Mouse (Mus musculus) MEL (cell line): ENCODE data around the gene Gm5617. TPM values are rescaled to one million over a fixed set of nuclear protein-coding genes. Genes with fewer than 3 reads are reported as not detected.

Experiments used
- DNase-seq: peaks from one replicate; pipeline ENCODE4 v3.0.0; 2011; ENCODE audit warnings: low read depth, low spot score
- H3K27ac ChIP-seq: 2 replicates; pipeline ENCODE4 v1.5.1; 2012; ENCODE audit warnings: low read depth, mild to moderate bottlenecking, control low read depth, low read length, moderate library complexity; ENCODE audit not compliant: control insufficient read depth
- H3K27me3 ChIP-seq, 2 experiments: fragments of 150-350 bp in 1 of 2; sonication (generic) in 1 of 2; 2 replicates each; pipeline ENCODE4 v1.6.1; 2012; ENCODE audit warnings: low read length in 2 of 2, mild to moderate bottlenecking in 2 of 2, improper control_type of control experiment in 1 of 2, moderate library complexity in 1 of 2; ENCODE audit not compliant: insufficient read depth in 2 of 2, control insufficient read depth in 1 of 2
- H3K36me3 ChIP-seq, 2 experiments: 2 replicates each; pipeline ENCODE4 v1.6.1; 2012 to 2014; ENCODE audit warnings: low read length in 2 of 2, improper control_type of control experiment in 1 of 2, inconsistent platforms in 1 of 2, mild to moderate bottlenecking in 1 of 2; ENCODE audit not compliant: insufficient read depth in 2 of 2, control insufficient read depth in 1 of 2
- H3K4me1 ChIP-seq, 2 experiments: fragments of 150-350 bp in 1 of 2; sonication (generic) in 1 of 2; 2 replicates each; pipeline ENCODE4 v1.6.1; 2012; ENCODE audit warnings: low read length in 2 of 2, improper control_type of control experiment in 1 of 2, mild to moderate bottlenecking in 1 of 2; ENCODE audit not compliant: insufficient read depth in 2 of 2, control insufficient read depth in 1 of 2
- H3K4me3 ChIP-seq, 2 experiments: fragments of 150-350 bp in 1 of 2; sonication (generic) in 1 of 2; 2 replicates each; pipeline ENCODE4 v1.5.1; 2012; ENCODE audit warnings: low read depth in 2 of 2, low read length in 2 of 2, mild to moderate bottlenecking in 2 of 2, moderate library complexity in 2 of 2, control low read depth in 1 of 2, improper control_type of control experiment in 1 of 2; ENCODE audit not compliant: control insufficient read depth in 1 of 2, insufficient read depth in 1 of 2
- H3K79me2 ChIP-seq: 2 replicates; pipeline ENCODE4 v1.6.1; 2012; ENCODE audit warnings: mild to moderate bottlenecking, low read length, moderate library complexity; ENCODE audit not compliant: control insufficient read depth, poor library complexity, insufficient read depth
- H3K9ac ChIP-seq: 2 replicates; pipeline ENCODE4 v1.6.1; 2012; ENCODE audit warnings: low read depth, mild to moderate bottlenecking, control low read depth, low read length, moderate library complexity; ENCODE audit not compliant: control insufficient read depth, poor library complexity, severe bottlenecking
- H3K9me3 ChIP-seq: fragments of 150-350 bp; sonication (generic); replicated peaks from 2 replicates; pipeline ENCODE4 v1.6.1; 2012; ENCODE audit warnings: mild to moderate bottlenecking, low read length, improper control_type of control experiment, moderate library complexity; ENCODE audit not compliant: insufficient read depth
- BHLHE40 ChIP-seq: IDR thresholded peaks from 2 replicates; pipeline ENCODE4 v1.6.1; 2012; ENCODE audit warnings: low read depth, mild to moderate bottlenecking, inconsistent platforms, low read length, improper control_type of control experiment, borderline replicate concordance
- CHD2 ChIP-seq: IDR thresholded peaks from 2 replicates; pipeline ENCODE4 v1.6.1; 2011; ENCODE audit warnings: low read length, improper control_type of control experiment
- EP300 ChIP-seq, 2 experiments: IDR thresholded peaks; 2 replicates each; pipeline ENCODE4 v1.6.1; 2011; ENCODE audit warnings: improper control_type of control experiment in 2 of 2, low read length in 2 of 2, low read depth in 1 of 2, mild to moderate bottlenecking in 1 of 2
- ETS1 ChIP-seq: IDR thresholded peaks from 2 replicates; pipeline ENCODE4 v1.6.1; 2012; ENCODE audit warnings: low read depth, mild to moderate bottlenecking, inconsistent platforms, low read length, improper control_type of control experiment, moderate library complexity
- GATA1 ChIP-seq: IDR thresholded peaks from 2 replicates; pipeline ENCODE4 v1.6.1; 2011; ENCODE audit warnings: low read depth, low read length, improper control_type of control experiment
- KAT2A ChIP-seq: conservative IDR thresholded peaks from 2 replicates; pipeline ENCODE4 v1.6.1; 2012; ENCODE audit warnings: low read depth, low read length, improper control_type of control experiment, inconsistent platforms
- MAFK ChIP-seq: IDR thresholded peaks from 2 replicates; pipeline ENCODE4 v1.6.1; 2011; ENCODE audit warnings: low read depth, mild to moderate bottlenecking, low read length, improper control_type of control experiment, borderline replicate concordance
- MAX ChIP-seq: IDR thresholded peaks from 2 replicates; pipeline ENCODE4 v1.6.1; 2011; ENCODE audit warnings: low read length, improper control_type of control experiment
- MEF2A ChIP-seq: IDR thresholded peaks from 2 replicates; pipeline ENCODE4 v1.6.1; 2014; ENCODE audit warnings: low read depth, mild to moderate bottlenecking, inconsistent platforms, low read length, improper control_type of control experiment; ENCODE audit not compliant: poor library complexity, insufficient replicate concordance, severe bottlenecking; ENCODE audit errors: extremely low read depth
- MXI1 ChIP-seq: IDR thresholded peaks from 2 replicates; pipeline ENCODE4 v1.6.1; 2011; ENCODE audit warnings: mild to moderate bottlenecking, low read depth, low read length, improper control_type of control experiment
- MYB ChIP-seq: IDR thresholded peaks from 2 replicates; pipeline ENCODE4 v1.6.1; 2011; ENCODE audit warnings: mild to moderate bottlenecking, low read depth, low read length, improper control_type of control experiment
- MYC ChIP-seq: IDR thresholded peaks from 2 replicates; pipeline ENCODE4 v1.6.1; 2011; ENCODE audit warnings: low read depth, mild to moderate bottlenecking, low read length, improper control_type of control experiment, moderate library complexity
- NRF1 ChIP-seq: IDR thresholded peaks from 2 replicates; pipeline ENCODE4 v1.6.1; 2014; ENCODE audit warnings: low read depth, mild to moderate bottlenecking, inconsistent platforms, low read length, improper control_type of control experiment, moderate library complexity; ENCODE audit not compliant: poor library complexity, insufficient read depth, severe bottlenecking
- POLR2A ChIP-seq, 2 experiments: IDR thresholded peaks; 2 replicates each; pipeline ENCODE4 v1.6.1; 2011 to 2012; ENCODE audit warnings: low read length in 2 of 2, mild to moderate bottlenecking in 2 of 2, control low read depth in 1 of 2, improper control_type of control experiment in 1 of 2, low read depth in 1 of 2, moderate library complexity in 1 of 2; ENCODE audit not compliant: control insufficient read depth in 1 of 2, insufficient read depth in 1 of 2, poor library complexity in 1 of 2
- POLR2AphosphoS5 ChIP-seq: IDR thresholded peaks from 2 replicates; pipeline ENCODE4 v1.6.1; 2012; ENCODE audit warnings: low read depth, borderline replicate concordance, mild to moderate bottlenecking, inconsistent platforms, low read length, moderate library complexity, mixed read lengths
- RCOR1 ChIP-seq: IDR thresholded peaks from 2 replicates; pipeline ENCODE4 v1.6.1; 2012; ENCODE audit warnings: low read depth, mild to moderate bottlenecking, inconsistent platforms, low read length, improper control_type of control experiment
- SIN3A ChIP-seq: IDR thresholded peaks from 2 replicates; pipeline ENCODE4 v1.6.1; 2012; ENCODE audit warnings: low read length, improper control_type of control experiment, inconsistent platforms
- TAL1 ChIP-seq: IDR thresholded peaks from 2 replicates; pipeline ENCODE4 v1.6.1; 2012; ENCODE audit warnings: mild to moderate bottlenecking, inconsistent platforms, low read length, moderate library complexity, mixed read lengths
- TBP ChIP-seq: IDR thresholded peaks from 2 replicates; pipeline ENCODE4 v1.8.0; 2011; ENCODE audit warnings: low read depth, low read length, improper control_type of control experiment
- TCF12 ChIP-seq: IDR thresholded peaks from 2 replicates; pipeline ENCODE4 v1.6.1; 2014; ENCODE audit warnings: low read depth, mild to moderate bottlenecking, inconsistent platforms, low read length, improper control_type of control experiment, moderate library complexity
- UBTF ChIP-seq: IDR thresholded peaks from 2 replicates; pipeline ENCODE4 v1.6.1; 2012; ENCODE audit warnings: low read depth, mild to moderate bottlenecking, inconsistent platforms, low read length, improper control_type of control experiment, moderate library complexity, borderline replicate concordance; ENCODE audit not compliant: insufficient read depth
- USF1 ChIP-seq: IDR thresholded peaks from 2 replicates; pipeline ENCODE4 v1.6.1; 2014; ENCODE audit warnings: low read depth, mild to moderate bottlenecking, inconsistent platforms, low read length, improper control_type of control experiment, moderate library complexity
- polyA plus RNA-seq, 2 experiments: library from polyadenylated mRNA; stranded (reverse) in 1 of 2; unstranded in 1 of 2; fragments of >175 nt in 1 of 2; fragments of >200 nt in 1 of 2; gene quantifications; 2 replicates each; pipeline versions ENCODE4 v1.2.1 to v1.2.4; 2012; ENCODE audit warnings: low replicate concordance in 2 of 2, low read depth in 1 of 2; ENCODE audit not compliant: insufficient read length in 2 of 2, insufficient read depth in 1 of 2, missing spikeins in 1 of 2
- total RNA-seq: library from RNA; depleted of rRNA; stranded (reverse); fragments of 300-350 nt; gene quantifications from 2 replicates; pipeline ENCODE4 v1.2.3, GENCODE M21; 2012

Gm5617 gene
- total and polyA plus RNA-seq, 3 experiments: 1.7 to 1.8 TPM; not detected in 1

GRCm38 (mm10) chr9:48474367-48474766, 20.9 kb upstream of the Gm5617 start:
- H3K27me3 ChIP-seq: no peaks in the 10 kb centered on the region
- H3K9ac ChIP-seq: no peak overlapping the region
- peaks cover 9 to 16% of the 10 kb centered on the region in 2 experiments for H3K4me1 ChIP-seq
- no peak overlapping the region for H3K27ac ChIP-seq
- H3K36me3 ChIP-seq: peaks cover 21 to 31% of the 10 kb centered on the region in 2 experiments
- H3K4me3 ChIP-seq: no peak overlapping the region
- TF ChIP-seq GATA1: no peak
- no peak for TF ChIP-seq KAT2A
- no peak for TF ChIP-seq MEF2A
- no peak for TF ChIP-seq MAFK
- no peak for TF ChIP-seq UBTF
- no peak for TF ChIP-seq POLR2A (IDR thresholded peaks at IDR 0.05; ENCODE audit: control insufficient read depth in 1 of 2, insufficient read depth in 1 of 2, low read depth in 1 of 2, low read length in 2 of 2, poor library complexity in 1 of 2)
- no peak for TF ChIP-seq MXI1
- no peak for TF ChIP-seq CHD2
- H3K9me3 ChIP-seq: no peaks in the 10 kb centered on the region
- H3K79me2 ChIP-seq: peaks cover 19% of the 10 kb centered on the region; the same call in 1 of the 2 replicates
- no peak for DNase-seq

- H3K4me1 ChIP-seq: peaks cover 9 to 16% of the 10 kb centered on the region in 2 experiments
- H3K27me3 ChIP-seq: no peaks in the 10 kb centered on the region
- peak; percentile 79 for DNase-seq
- TF ChIP-seq BHLHE40: no peak
- TF ChIP-seq TCF12: peak; percentile 87
- TF ChIP-seq ETS1: peak; percentile 78
- TF ChIP-seq MYC: peak; percentile 96
- peak; percentile 91 for TF ChIP-seq MAX
- peak; percentile 98 for TF ChIP-seq MXI1
- peak; percentile 84 for TF ChIP-seq GATA1
- peak; percentile 52; the same call in 1 of the 2 replicates for TF ChIP-seq USF1
- peak; percentile 76 to 81 for TF ChIP-seq EP300 (IDR thresholded peaks at IDR 0.05; ENCODE audit: low read depth in 1 of 2, low read length in 2 of 2)
- TF ChIP-seq SIN3A: peak; percentile 90
- peak; percentile 36; the same call in 1 of the 2 replicates for TF ChIP-seq NRF1
- no peak for TF ChIP-seq RCOR1
- TF ChIP-seq KAT2A: no peak
- TF ChIP-seq TAL1: peak; percentile 83
- TF ChIP-seq TBP: 0 out of 2 replicates have a peak, but pooled peaks have one; percentile 30
- peak in 1 of 2 experiments; percentile 38; a peak in 2 of 4 replicates for TF ChIP-seq POLR2A (IDR thresholded peaks at IDR 0.05; ENCODE audit: control insufficient read depth in 1 of 2, insufficient read depth in 1 of 2, low read depth in 1 of 2, low read length in 2 of 2, poor library complexity in 1 of 2)
- no peak for TF ChIP-seq POLR2AphosphoS5
- no peak for TF ChIP-seq MYB
- TF ChIP-seq, all 39 proteins: peak for 13
- Histone ChIP-seq H3K9ac (peak overlapping the region; percentile 36), H3K27ac (peak overlapping the region; percentile 82), H3K4me3 (peak overlapping the region in 1 of 2 experiments; percentile 10; a peak in 2 of 4 replicates), H3K36me3 (peaks cover 21 to 31% of the 10 kb centered on the region in 2 experiments), H3K79me2 (peaks cover 28% of the 10 kb centered on the region), H3K9me3 (no peaks in the 10 kb centered on the region)
Observed at GRCm38 (mm10) chr9:48476236-48477165, 18.7 kb upstream of the Gm5617 start.
